Mouse (Mus musculus): Measurements from ENCODE around the gene Mrpl58. TPM values are rescaled to one million over a fixed set of nuclear protein-coding genes. Genes with fewer than 3 reads are reported as not detected.
A peak's percentile ranks its signal among the peaks of the same experiment; 100 is the strongest.
"Not testable (repeated sequence)": the region's sequence is repeated elsewhere in the genome, so short reads cannot be mapped to it uniquely, and the experiment has no call there.

The Mrpl58 gene
- total RNA-seq, 2 experiments from 2014 or later = 147 to 163 TPM

DNA sequence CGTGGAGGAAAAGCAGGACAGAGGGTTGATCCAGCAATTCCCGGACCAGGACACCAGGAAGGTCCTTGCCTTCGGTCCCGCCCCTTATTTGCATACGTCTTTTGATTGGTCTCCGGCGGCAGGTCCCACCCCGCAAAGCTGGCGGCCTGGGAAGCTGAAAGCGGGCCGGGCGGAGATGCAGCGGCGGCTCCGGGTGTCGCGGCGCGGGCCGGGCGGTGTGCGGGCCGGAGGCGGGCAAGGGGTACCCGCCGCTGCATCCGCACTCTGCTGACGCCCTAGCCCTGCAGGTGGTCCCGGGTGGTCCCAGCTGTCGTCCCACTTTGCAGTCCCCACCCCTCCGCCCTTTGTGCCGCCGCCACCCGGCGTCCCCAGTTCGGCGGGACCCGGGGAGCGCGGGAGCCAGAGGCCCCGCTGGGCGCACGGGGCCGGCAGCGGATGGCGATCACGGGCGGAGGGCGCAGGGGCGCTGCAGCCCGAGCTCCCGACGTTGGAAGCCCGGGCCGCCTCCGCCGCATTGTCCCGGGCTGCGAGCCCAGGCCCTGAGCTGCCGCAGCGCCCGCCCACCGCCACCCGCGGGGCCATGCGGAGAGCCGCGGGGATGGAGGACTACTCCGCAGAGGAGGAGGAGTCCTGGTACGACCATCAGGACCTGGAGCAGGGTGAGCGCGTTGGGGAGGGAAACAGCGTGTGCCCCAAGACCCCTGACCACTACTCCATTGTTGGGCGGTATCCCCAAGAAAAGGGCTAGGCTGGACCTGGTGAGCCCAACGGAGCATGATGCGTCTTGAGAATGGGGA, 21.6 kb upstream of the Mrpl58 start, which contains the start of gene Cdr2l:
Cdr2l (plus strand) TSS at position 174 of the 797 bp plus-strand sequence.
- peak; percentile 96 for DNase-seq

DNA sequence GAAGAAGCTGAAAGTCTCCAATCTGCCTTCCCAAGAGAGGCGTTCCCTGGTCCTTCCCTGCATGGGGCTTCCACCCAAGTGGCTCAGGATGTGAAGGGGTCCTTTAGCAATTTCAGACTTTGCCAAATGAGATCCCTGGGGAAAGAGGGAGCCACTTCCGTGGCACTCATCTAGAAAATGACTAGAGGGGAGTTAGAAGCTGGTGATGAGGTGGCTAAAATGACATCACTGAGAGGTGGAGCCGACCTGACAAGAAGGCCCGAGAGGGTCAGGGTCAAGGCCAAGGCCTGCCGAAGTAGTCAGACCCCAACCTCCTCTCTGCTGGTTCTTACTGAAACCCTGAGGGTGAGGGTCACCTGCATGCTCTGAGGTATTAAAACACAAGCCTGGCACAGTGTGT, 20.7 kb upstream of the Mrpl58 start:
- peak; percentile 43 for DNase-seq

DNA sequence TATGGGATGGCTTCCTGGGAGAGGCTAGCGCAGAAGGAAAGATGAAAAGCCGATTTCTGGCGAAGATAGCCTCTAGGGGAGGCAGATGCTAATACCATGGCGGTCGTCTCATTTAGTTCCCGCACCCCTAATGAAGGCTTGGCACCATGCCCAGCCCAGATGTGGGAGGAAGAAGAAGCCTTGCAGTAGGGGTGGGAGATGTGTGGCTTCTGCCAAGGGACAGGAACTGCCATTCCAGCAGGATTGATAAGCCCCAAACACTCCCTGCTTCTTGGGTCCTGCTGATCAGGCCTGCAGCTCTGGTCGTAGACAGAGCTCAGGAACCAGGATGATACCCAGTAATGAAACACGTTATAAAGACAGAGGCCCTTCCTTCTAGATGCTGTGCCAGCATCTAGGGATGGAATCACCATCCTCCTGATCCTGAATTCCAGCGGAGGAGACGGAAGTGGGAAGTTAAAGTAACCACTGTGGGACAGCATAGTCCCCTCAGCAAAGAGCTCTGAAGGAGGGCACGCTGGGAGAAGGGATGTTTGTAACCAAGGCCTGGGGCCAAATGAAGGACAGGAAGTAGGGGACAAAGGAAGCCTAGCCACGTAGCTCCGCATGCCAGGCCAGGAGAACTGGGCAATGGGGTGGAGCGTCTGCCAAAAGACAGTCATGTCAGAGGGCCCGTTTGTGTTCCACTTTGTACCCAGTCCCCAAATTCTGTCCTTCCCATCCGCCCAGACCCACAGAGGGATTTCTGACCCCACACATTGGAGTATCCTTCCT, 19.7 kb upstream of the Mrpl58 start:
- peak; percentile 50 for DNase-seq

DNA sequence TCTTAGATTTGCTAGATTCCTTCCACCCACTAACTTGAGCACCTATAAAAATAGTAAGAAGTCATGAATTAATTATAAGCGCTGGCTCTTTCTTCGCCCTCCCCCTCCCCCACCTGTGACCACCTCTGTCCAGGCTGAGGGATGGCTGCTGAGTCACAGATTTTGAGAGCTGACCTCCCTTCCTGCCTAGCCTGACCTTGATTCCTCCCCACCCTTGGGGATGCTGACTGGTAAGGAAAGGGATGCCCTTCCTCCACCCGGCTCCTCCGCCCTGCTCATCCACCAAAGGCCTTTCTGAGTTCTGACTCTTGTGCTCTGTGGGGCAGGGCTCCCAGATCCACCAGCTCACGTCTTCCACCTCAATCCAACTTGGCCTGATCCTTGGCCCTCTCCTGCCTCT, 19.0 kb upstream of the Mrpl58 start:
- DNase-seq = peak; percentile 77

DNA sequence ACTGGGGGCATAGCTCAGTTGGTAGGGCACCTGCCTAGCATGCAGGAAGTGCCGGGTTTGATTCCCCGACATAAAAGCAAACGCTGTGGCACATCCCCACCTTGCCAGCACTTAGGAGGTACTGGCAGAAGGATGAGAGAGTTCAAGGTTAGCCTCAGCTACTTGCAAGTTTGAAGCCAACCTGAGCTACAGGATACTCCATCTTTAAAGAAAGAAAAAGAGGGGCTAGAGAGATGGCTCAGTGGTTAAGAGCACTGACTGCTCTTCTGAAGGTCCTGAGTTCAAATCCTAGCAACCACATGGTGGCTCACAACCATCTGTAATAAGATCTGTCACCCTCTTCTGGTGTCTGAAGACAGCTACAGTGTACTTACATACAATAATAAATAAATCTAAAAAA, 16.7 kb upstream of the Mrpl58 start:
- not testable (repeated sequence) for DNase-seq

DNA sequence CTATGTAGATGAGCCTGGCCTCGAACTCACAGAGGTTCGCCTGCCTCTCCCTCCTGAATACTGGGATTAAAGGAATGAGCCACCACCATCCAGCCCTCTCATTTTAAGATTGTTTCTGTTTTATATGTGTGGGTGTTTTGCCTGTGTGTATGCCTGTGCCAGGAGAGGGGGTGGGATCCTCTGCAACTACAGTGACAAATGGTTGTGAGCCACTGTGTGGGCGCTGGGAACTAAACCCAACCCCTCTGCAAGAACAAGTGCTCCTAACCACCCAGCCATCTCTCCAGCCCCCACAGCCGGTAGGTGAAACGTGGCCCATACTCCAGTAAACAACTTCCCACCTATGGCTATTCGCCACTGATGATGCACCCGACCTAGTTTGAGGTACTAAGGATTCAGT, 12.2 kb upstream of the Mrpl58 start:
- DNase-seq = no peak

DNA sequence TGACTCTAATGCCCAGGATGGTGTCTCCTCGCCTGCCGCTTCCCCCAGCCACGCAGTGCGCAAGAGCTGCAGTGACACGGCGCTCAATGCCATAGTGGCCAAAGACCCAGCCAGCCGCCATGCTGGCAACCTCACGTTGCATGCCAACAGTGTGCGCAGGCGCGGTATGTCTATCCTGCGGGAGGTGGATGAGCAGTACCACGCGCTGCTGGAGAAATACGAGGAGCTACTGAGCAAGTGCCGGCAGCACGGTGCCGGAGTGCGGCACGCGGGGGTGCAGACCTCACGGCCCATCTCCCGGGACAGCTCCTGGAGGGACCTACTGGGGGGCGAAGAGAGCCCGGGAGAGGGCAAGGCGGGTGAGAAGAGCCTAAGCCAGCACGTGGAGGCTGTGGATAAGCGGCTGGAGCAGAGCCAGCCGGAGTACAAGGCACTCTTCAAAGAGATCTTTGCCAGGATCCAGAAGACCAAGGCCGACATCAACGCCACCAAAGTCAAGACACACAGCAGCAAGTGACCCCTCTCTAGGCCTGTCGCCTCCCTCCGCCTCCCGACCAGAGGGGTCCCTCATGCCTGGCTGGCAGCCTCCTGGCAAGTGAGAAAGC, 9.7 kb upstream of the Mrpl58 start:
- DNase-seq = peak; percentile 56

DNA sequence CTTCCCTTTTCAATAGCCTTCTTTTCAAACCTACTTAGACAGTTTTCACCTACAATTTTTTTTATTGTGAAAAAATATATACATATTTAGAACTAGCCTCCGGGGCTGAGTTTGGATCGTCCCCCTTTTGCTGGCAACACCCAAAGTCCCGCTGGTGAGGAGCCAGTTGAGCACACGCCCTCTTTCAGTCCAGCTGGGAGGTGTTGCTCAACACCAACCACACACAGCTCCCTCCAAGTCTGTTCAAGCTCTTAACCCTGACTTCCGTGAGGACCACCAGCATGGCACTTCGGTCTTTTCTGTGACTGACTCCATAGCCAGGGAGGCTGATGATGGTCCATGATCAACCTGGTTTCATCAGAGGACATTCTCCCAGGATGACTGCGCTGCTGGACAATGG, 5.5 kb upstream of the Mrpl58 start:
- peak; percentile 32 for DNase-seq

DNA sequence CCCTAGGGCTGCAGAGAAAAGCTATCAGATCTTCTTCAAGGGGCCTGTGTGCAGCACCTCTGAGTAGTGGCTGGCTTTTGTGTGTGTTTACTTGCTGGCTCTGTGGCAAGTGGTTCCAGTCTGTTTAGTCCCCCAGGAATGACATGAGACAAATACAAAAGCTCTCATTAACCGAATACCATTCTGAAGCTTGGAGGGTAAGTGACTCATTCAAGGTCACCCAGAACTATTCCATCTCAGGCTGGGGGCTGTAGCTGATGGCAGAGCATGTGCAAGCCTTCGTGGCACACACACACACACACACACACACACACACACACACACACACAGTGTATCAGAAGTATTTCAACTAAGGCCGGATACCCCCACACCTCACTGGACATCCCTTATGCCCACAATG, 3.4 kb upstream of the Mrpl58 start:
- DNase-seq = peak; percentile 31

DNA sequence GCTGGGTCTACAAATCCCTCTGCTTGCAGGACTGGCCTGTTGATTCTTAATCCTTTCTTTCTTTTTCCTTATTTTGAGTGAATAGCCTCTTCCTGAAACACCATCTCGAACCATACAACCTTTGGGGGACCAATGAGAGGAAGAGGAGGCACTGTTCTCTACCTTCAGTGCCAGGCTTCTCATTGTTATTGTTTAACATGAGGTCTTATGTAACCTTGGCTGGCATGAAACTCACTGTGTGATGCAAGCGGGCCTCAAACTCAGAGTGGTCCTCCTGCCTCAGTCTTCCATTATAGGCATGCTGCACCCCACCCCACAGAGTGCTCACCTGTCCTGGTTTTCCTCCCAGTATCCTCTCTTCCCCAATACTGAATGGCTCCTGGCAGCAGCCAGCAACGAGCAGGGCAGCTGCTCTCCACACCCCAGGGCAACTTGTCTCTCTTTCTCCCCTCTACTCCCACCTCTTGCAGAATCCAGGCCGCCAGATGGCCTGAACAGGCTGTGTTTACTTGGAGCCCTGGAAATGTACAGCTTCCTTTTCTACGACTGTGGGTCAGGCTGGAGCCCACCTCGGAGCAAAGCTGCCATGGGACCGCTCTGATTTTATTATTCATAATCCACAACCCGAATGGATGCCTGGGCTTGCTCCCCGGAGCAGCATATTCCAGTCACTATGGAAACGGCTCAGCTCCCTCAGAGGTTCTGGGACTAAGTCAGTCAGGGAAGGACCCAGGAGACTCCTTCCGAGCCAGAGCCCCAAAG, 2.7 kb upstream of the Mrpl58 start:
- DNase-seq = no peak

DNA sequence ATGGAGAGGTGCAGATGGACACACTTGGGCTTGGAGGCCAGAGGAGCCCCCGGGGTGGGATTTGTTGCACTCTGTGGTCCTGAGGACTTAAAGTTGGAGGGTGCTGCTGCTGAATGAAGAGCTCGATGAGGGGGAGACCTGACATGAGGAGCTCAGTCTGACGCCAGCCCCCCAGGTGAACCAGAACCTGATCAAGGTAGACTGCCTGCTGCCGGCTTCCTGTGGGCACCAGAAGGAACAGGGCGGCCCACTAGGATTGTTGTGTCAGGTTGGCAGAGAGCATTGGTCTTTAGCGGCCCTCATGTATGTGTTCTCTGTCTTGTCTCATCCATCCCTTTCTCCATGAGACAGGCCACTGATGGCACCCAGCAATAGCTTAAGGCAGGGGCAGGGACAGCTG, 2.2 kb downstream of the Mrpl58 start:
- no peak for DNase-seq

DNA sequence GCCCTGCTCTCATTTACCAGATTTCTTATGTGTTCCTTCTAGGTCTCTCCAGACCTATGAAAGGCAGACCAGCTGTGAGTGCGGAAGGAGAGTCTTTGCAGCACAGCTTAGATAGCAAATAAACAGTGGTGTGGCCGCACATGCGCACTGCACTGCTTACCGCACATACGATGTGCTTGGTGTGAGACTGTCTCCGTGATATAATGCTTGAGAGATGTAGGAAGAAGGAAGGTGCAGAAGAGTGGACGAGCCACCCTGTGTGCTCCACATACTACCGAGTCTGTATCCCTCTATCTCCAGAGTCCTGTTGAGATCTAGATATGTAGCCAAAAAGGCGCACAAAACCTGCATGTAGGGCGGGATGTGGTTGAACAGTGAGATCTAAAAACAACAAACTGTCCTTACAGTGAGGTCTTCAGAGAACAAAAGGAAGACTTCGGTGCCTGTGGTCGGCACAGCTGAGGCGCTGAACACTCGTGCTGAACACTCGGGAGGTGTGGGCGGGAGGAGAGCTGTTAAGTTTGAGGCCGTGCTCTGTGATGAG, 3.4 kb downstream of the Mrpl58 start:
- no peak for DNase-seq

DNA sequence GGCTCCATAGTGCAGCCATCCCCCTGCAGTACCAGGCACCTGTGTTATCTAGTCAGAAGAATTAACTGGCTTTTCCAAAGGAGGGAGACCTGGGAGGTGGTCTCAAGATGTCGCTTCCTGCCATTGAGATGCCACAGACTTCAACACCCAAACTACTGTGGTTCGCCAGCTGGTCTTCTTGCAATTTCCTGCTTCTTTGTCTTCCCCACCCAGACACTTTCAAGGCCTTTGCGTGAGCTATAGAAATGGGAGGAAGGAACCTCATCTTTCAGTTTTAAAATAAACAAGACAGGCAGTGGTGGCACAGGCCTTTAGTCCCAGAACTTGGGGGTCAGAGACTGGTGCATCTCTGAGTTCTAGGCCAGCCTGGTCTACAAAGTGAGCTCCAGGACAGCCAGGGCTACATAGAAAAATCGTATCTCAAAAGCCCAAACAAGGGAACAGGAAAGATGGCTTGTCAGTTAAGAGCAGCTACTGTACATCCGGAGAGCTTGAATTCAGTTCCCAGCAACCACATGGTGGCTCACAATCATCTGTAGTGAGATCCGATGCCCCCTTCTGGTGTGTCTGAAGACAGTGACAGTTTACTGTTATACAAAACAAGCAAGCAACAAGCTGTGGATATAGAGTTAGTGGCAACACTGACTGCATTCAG, 4.8 kb downstream of the Mrpl58 start:
- no peak for DNase-seq

DNA sequence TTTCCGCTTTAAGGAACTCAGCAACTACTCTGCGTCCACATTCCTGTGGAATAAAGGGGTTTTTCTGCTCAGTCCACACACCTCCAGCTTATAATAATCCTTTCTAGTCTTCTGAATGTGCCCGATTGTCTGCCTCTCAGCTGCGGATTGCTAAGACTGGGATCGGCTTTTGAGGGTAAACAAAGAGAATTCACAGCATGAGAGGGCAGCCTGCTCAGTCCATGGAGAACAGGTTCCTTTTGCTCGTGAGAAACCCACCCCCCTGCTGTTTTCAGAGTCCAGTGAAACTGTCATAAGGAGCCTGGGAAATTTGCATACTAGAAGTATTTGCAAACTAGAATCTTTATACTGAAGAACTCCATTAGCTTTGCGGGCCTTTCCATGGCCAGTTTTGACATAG, 6.0 kb downstream of the Mrpl58 start:
- no peak for DNase-seq

DNA sequence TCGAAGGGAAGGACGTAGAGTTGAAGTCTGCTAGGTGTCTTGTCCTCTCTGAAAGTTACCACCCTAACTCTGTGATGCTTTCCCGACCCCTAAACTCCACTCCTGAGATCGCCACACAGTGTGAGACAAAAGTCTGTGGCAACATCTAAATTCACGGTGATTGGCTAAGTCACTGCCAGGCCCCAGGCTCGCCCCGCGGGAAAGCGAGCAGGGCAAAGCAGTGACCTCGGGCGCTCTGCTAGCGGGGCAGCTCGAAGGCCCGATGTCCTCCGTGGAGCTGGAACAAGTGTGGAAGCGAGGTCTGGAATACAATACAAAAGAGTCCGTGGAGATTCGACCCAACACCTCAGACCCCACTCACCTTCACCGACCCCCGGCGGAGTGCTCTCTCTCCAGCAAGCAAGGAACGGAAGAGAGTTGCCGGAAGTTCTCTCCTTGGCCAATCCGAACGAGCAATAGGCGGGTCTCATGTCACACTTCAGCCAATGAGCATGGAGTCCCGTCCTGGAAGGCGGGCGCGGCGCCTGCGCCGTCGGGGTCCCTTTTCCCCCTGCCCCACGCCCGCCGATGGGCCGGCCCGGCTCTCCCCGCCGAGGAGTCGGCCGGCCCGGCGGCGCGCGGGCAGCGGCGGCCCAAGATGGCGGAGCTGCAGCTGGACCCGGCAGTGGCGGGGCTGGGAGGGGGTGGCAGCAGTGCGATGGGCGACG, 16.1 kb downstream of the Mrpl58 start, which contains the start of the genes Atp5h and Kctd2:
Atp5h (minus strand) TSS at position 432 of the 707 bp plus-strand sequence.
Kctd2 (plus strand) TSS at position 598 of the 707 bp plus-strand sequence.
- DNase-seq = peak; percentile 96

DNA sequence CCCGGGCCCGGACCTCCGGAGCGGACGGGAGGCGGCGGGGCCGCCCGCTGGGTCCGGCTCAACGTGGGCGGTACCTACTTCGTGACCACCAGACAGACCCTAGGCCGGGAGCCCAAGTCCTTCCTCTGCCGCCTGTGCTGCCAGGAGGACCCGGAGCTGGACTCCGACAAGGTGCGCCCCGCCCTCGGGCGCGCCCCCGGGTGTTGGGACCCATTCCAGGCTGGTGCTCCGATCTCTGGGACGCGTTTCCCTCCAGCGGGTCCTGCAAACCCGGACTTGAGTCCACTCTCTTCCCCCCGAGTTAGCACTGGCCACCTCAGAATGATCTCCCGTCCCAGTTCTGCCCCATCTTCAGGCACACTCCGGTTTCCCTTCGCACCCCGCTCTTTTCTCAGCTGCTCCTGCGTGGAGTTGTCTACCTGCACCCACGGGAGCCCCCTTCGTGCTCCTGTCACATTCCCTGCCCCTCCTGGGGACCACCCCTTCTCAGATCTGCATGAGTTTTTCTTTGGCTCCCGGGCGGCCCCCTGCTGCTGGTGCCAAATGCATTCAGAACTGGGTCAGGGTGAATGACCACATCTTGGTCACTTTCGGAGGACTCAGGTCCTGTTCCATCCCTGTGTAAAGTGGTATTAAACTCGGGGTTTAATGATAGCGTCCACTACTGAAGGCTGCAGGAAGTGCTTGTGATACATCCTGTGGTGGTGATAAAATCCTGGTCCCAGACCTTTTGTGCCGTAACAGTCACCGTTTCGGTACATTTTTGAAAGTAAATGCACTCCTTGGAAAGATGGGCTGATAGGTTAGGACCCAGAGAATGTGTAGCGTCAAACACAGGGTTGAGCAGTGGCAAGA, 17.0 kb downstream of the Mrpl58 start:
- DNase-seq = peak; percentile 77

DNA sequence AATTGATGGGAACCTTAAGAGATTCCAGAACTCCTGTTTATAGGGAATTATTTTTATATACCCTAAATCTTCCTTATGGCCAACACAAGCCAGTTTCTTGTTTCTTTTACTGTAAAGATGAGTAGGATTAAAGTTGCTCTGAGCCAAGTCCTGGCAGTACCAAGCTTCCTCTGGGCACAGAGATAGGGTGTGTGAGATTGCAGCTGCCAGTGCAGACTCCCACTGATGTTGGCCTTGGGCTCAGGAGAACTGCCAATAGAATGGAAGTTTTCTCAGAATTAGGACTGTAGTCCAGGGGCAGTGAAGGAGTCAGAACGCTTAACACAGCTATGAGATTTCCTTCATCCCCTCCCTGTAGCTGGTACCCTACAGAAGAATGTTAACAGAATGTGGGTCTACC, 17.8 kb downstream of the Mrpl58 start:
- no peak for DNase-seq

DNA sequence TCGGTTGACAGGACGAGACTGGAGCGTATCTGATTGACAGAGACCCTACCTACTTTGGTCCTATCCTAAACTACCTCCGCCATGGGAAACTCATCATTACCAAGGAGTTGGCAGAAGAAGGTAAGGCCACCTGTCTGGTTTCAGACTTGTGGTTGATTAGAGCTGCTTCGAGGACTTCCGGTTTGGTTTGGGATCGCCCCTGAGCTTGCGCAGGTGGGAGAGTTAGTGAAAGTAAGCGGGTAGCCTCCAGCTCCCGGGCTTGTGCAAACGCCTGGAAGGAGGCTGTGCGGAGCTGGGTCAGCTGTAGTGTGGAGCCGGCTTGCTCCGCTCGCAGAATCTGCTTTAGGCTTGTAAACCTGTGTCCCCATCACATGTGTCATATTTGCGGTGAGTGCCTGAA, 18.4 kb downstream of the Mrpl58 start:
- DNase-seq = no peak

DNA sequence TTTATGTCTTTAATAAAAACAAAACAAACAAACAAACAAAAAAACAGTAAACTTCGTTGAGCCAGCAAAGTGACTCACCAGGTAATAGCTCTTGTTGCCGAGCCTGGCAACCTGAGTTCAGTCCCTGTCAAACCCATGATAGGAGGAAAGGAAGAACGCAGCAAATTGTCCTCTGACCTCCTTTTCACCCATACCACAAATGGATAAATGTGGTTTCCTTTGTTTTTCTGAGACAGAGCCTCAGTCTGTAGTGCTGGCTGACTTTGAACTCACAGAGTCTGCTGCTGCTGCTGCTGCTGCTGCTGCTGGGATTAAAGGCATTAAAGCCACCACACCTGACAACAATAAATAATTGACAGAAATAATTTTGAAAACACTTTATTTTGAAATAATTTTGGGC, 19.5 kb downstream of the Mrpl58 start:
- DNase-seq = no peak

DNA sequence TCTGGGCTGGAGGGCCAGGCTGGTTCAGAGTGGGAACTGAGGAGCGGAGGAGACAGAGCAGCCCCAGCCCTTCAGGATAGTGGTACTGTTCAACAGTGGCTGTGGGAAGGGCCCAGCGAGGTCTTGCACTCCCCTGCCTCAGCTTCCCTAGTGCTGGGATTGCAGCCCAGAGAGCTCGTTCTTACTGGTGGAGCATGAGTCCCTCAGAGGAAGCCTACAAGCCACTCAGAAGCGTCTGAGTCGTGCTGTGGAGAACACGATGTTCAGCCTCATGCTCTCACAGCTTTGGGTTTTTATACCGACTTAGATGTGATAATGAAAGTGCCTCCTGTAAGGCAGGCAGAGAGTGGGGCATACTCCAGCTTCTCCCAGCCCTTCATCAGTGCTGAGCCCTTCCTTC, 21.1 kb downstream of the Mrpl58 start:
- DNase-seq = no peak
